Mouse (Mus musculus) midbrain, embryonic 11.5 days (tissue): ENCODE measurements around the gene Drd1. TPM values are rescaled to one million over a fixed set of nuclear protein-coding genes. Genes with fewer than 3 reads are reported as not detected.

Experiments
- ATAC-seq: fragments of 200-750 bp; cut with Nextera tagmentation; 2 replicates; pipeline ENCODE4 v1.8.0; 2017; ENCODE audit warnings: moderate TSS enrichment, moderate library complexity; ENCODE audit not compliant: low FRiP score
- DNase-seq: peaks from one replicate; pipeline ENCODE4 v3.0.0; 2015; ENCODE audit warnings: low spot score; ENCODE audit errors: missing footprints
- H3K27ac ChIP-seq: fragments of 300-500 bp; sonication (generic); 2 replicates; pipeline ENCODE4 v1.5.1; 2014; ENCODE audit warnings: low read depth, low read length
- H3K27me3 ChIP-seq: fragments of 300-500 bp; sonication (generic); 2 replicates; pipeline ENCODE4 v1.6.1; 2014; ENCODE audit warnings: mild to moderate bottlenecking, low read length, moderate library complexity, mixed read lengths; ENCODE audit not compliant: control insufficient read depth, insufficient read depth
- H3K36me3 ChIP-seq: fragments of 300-500 bp; sonication (generic); 2 replicates; pipeline ENCODE4 v1.6.1; 2014; ENCODE audit warnings: mild to moderate bottlenecking, low read length, moderate library complexity, mixed read lengths; ENCODE audit not compliant: control insufficient read depth, insufficient read depth
- H3K4me1 ChIP-seq: fragments of 300-500 bp; sonication (generic); 2 replicates; pipeline ENCODE4 v1.6.1; 2014; ENCODE audit warnings: low read length; ENCODE audit not compliant: control insufficient read depth, insufficient read depth
- H3K4me2 ChIP-seq: fragments of 300-500 bp; sonication (generic); 2 replicates; pipeline ENCODE4 v1.6.1; 2014; ENCODE audit warnings: mild to moderate bottlenecking, moderate library complexity
- H3K4me3 ChIP-seq: fragments of 300-500 bp; sonication (generic); 2 replicates; pipeline ENCODE4 v1.5.1; 2014; ENCODE audit warnings: low read depth, low read length
- H3K9ac ChIP-seq: fragments of 300-500 bp; sonication (generic); 2 replicates; pipeline ENCODE4 v1.6.1; 2014; ENCODE audit warnings: low read length
- H3K9me3 ChIP-seq: fragments of 300-500 bp; sonication (generic); 2 replicates; pipeline ENCODE4 v1.6.1; 2016; ENCODE audit warnings: low read length; ENCODE audit not compliant: control insufficient read depth
- WGBS: fragments of 180-500 bp; shearing (Covaris S2); extraction: QIAGEN DNeasy Blood & Tissue Kit; methylation state at CpG from one replicate; pipeline ENCODE4 v1.1.7; 2014; 5-methylcytosine and 5-hydroxymethylcytosine counted together
- polyA plus RNA-seq: library from polyadenylated mRNA; unstranded; fragments of >200 nt; fragmentation: Nextera tagmentation; extraction: Ambion mirVana; gene quantifications from 2 replicates; pipeline ENCODE4 v1.2.1, GENCODE M21; 2014

Gene Drd1
- 0.55 and 0.86 TPM in 2 replicates for polyA plus RNA-seq

DNA sequence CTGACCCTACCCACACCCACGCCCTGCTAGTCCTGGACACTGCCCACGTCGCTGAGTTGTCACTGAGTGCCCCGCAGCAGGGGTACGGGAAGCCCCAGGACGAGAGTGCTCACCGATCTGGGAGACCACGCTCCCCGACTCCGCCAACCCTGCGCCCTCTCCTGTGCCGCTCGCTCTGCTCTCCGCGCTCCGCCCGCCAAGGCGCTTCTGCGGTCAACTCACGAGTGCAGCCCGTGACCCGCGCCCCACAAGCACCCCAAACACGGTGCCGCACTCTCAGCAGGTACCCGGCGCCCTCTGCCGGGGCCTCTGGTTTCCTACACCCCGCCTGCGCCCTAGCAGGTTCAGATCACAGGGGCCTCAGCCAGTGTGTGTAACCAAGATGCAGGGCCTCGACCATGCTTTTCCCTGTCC, at the start of gene Drd1:
Gene Drd1 (minus strand): TSS at position 258 of the 414 bp plus-strand sequence.
- no peaks in the 10 kb centered on the region for H3K36me3 ChIP-seq
- no peaks in the 10 kb centered on the region for H3K9me3 ChIP-seq
- H3K4me2 ChIP-seq, result peak within 1 kb of the TSS; percentile 98
- H3K27ac ChIP-seq, result no peak within 1 kb of the TSS
- peak; percentile 79 for ATAC-seq
- H3K9ac ChIP-seq, result peak within 1 kb of the TSS; percentile 51
- peaks cover 7% of the 10 kb centered on the region for H3K4me1 ChIP-seq
- H3K27me3 ChIP-seq, result peaks cover 21% of the 10 kb centered on the region
- DNase-seq, result peak; percentile 98
- WGBS, result under 1% methylated on average over 31 of the region's 31 CpGs
- peak within 1 kb of the TSS; percentile 49 for H3K4me3 ChIP-seq

DNA sequence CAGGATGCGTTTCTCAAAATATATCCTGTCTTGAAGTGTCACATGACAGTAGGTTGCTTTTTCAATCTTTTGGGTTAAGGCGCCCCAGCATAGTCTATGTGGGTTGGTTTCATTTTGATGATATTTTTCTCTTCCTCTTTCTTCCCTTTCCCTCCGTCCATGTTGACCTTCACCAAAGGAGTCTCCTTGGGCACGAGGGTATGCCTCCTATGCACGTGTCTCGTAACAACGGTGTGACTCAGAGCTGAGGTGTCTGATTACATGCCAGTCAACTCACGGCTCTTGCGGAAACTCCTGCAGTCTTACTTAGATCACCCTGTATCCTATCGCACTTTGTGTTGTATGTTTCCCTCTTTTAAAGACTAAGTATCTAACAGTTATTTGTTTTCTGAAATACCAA, 48.4 kb upstream of the Drd1 start:
- peaks cover 4% of the 10 kb centered on the region; the same call in 1 of the 2 replicates for H3K4me1 ChIP-seq
- no peaks in the 10 kb centered on the region for H3K27me3 ChIP-seq
- DNase-seq (peak; percentile 47), ATAC-seq (no peak)
- peaks cover 2% of the 10 kb centered on the region; the same call in 1 of the 2 replicates for H3K36me3 ChIP-seq
- H3K27ac ChIP-seq, result no peak overlapping the region
- no peak overlapping the region for H3K9ac ChIP-seq
- no peak overlapping the region for H3K4me3 ChIP-seq
- no peak overlapping the region for H3K4me2 ChIP-seq
- 86% methylated on average over 10 of the region's 10 CpGs for WGBS
- no peaks in the 10 kb centered on the region for H3K9me3 ChIP-seq

DNA sequence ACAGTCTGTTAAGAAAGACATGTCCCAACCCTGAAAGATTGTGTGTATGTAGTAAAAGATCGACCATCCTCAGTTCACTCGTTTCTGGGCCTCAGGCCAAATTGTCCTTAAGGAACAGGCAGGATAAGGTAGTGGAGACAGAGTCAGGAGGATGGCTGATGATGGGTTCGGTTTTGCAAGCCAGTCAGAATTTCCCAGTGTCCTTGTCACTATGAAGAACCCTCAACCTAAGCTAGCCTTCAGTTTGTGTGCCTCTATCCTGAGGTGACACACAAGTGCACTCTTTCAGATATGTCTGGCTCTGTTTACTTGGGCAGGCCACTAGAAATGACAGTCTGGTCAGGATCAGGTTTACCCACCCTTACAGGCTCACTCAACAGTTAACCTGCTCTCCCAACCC, 47.8 kb upstream of the Drd1 start:
- no peak overlapping the region for H3K4me2 ChIP-seq
- H3K36me3 ChIP-seq, result peaks cover 2% of the 10 kb centered on the region; the same call in 1 of the 2 replicates
- H3K9ac ChIP-seq, result no peak overlapping the region
- no peak overlapping the region for H3K27ac ChIP-seq
- H3K4me3 ChIP-seq, result no peak overlapping the region
- no peaks in the 10 kb centered on the region for H3K27me3 ChIP-seq
- ATAC-seq (no peak), DNase-seq (peak; percentile 57)
- peaks cover 4% of the 10 kb centered on the region; the same call in 1 of the 2 replicates for H3K4me1 ChIP-seq
- H3K9me3 ChIP-seq, result no peaks in the 10 kb centered on the region
- 94% methylated on average over 3 of the region's 3 CpGs for WGBS

DNA sequence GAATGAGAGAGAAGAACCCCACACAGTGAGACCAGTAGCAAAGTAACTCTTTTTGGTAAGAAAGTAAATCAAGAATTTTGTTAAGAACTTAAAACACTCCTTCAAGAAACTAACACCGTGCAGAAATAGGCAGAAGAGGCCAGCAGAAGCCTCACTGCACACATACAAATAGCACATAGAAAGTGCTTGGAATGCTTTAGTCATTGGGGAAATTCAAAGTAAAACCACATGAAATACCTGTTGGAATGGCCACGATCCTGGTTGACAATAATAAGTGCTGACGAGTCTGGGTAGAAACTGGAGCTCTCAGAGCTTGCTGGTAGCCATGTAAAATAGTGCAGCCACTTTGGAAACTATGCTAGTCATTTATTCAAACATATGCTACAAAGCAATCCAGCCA, 46.6 kb upstream of the Drd1 start:
- 96% methylated on average over 3 of the region's 3 CpGs for WGBS
- Histone ChIP-seq H3K4me3 (no peak overlapping the region), H3K4me1 (peaks cover 4% of the 10 kb centered on the region; the same call in 1 of the 2 replicates), H3K36me3 (peaks cover 2% of the 10 kb centered on the region; the same call in 1 of the 2 replicates), H3K9me3 (no peaks in the 10 kb centered on the region), H3K27me3 (no peaks in the 10 kb centered on the region), H3K4me2 (no peak overlapping the region), H3K27ac (no peak overlapping the region), H3K9ac (no peak overlapping the region)
- DNase-seq (peak; percentile 4), ATAC-seq (no peak)

DNA sequence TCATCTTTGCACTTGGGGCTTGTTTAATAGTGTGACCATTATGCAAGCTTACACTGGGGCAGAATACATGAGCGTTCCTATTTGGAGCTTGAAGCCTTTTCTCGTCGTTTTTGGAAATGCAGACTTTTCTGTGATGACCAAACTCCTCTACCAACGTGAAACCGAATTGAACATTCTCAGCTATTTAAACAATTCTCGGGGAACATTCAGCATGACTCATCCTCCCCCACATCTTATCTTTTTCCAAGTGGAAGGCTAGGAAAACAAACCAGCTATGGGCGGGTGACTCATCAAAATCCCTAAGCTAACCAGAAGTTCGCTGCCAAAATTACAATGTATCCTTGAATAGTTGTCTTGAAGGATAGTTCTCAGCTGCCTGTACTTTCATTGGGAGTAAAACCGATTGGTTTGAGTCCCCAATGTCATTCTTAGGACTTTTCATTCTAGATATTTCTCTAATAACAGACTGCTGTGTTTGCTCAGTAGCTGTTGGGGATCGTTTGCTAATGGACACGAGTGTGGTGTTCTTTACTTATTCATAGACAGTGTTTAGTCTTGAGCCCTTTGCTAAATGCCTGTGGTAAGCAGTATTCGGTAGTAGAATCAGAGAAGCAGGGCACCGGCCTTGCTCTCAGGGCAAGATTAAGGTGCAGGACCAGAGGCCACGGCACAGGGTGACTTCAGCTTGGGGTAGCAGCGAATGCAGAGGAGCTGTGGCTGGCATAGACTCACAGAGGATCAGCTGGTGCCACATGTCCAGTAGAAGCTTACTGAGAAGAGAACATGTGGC, 45.7 kb upstream of the Drd1 start:
- WGBS, result 92% methylated on average over 15 of the region's 15 CpGs
- H3K36me3 ChIP-seq, result peaks cover 2% of the 10 kb centered on the region; the same call in 1 of the 2 replicates

DNA sequence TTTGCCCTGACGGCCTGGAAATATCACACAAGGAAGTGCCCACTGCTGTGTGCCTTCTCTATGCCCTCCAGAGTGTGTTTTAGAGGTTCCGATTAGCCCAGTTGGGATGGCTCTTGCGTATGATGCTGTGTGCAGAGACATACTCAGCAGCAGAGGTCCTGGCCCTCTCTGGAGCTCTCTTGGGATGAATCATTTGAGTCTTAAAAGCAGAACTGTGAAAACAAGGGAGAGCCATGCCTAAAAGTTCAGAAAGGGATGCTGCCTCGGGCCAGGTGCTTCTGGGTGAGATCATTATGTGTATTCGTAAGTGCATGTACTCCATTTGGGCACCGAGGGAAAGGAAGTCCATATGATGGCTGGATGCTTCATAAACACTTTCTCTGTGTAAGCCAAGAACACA, 42.3 kb upstream of the Drd1 start:
- peaks cover 8% of the 10 kb centered on the region for H3K36me3 ChIP-seq
- H3K27ac ChIP-seq, result no peak overlapping the region
- 91% methylated on average over 6 of the region's 6 CpGs for WGBS
- no peaks in the 10 kb centered on the region for H3K9me3 ChIP-seq
- H3K4me2 ChIP-seq, result no peak overlapping the region
- no peak overlapping the region for H3K4me3 ChIP-seq
- ATAC-seq (no peak), DNase-seq (no peak)
- H3K9ac ChIP-seq, result no peak overlapping the region
- H3K27me3 ChIP-seq, result no peaks in the 10 kb centered on the region
- H3K4me1 ChIP-seq, result peaks cover 4% of the 10 kb centered on the region; the same call in 1 of the 2 replicates

More for the DNA sequence above, 45.7 kb upstream of the Drd1 start:
- peak; percentile 47 for DNase-seq
- no peak overlapping the region for H3K9ac ChIP-seq
- H3K27me3 ChIP-seq, result no peaks in the 10 kb centered on the region
- no peaks in the 10 kb centered on the region for H3K9me3 ChIP-seq
- no peak overlapping the region for H3K27ac ChIP-seq
- no peak overlapping the region for H3K4me2 ChIP-seq
- no peak overlapping the region for H3K4me3 ChIP-seq
- no peak for ATAC-seq
- H3K4me1 ChIP-seq, result peaks cover 4% of the 10 kb centered on the region; the same call in 1 of the 2 replicates

DNA sequence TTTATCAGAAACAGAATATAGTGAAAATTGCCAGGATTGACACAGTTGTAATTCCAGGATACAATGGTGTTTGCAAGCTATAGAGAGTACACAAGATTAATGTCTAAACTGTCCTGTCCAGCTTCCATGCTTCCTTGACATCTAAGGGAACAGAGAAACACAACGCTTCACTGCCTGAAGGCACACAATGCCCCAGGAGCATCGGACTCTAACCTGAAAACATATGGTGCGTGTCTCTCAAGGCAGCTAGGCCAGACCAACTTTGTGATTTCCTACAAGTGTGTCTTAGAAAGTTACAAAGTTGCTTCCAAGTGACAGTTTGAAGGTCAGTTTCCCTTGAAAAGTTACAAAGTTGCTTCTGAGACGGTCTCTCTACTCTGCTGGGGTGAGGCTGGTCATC, 41.7 kb upstream of the Drd1 start:
- Histone ChIP-seq H3K36me3 (peaks cover 9% of the 10 kb centered on the region), H3K27me3 (no peaks in the 10 kb centered on the region), H3K4me3 (no peak overlapping the region), H3K4me1 (peaks cover 4% of the 10 kb centered on the region; the same call in 1 of the 2 replicates), H3K27ac (no peak overlapping the region), H3K4me2 (no peak overlapping the region), H3K9ac (no peak overlapping the region), H3K9me3 (no peaks in the 10 kb centered on the region)
- WGBS, result 98% methylated on average over 4 of the region's 4 CpGs
- no peak for ATAC-seq
- DNase-seq, result no peak

DNA sequence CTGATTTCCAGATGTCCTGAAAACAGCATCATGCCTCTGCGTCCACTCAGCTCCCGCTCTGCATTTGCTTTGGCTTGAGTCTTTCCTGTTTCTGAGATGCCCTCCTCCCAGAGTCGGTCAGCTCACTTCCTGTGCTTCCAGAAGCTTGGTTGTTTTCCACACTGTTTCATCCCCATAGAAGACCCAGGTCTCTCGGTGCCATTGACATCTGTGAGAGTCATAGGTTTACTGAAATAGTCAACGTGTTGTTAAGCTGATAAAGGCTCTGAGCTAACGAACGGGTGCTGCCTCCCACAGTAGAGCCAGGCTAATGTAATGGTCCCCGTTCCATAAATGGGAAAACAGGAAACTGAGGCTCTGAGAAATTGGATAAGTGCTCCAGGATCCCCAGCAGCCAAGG, 40.2 kb upstream of the Drd1 start:
- ATAC-seq (no peak), DNase-seq (no peak)
- peaks cover 4% of the 10 kb centered on the region; the same call in 1 of the 2 replicates for H3K4me1 ChIP-seq
- H3K27ac ChIP-seq, result no peak overlapping the region
- H3K36me3 ChIP-seq, result peaks cover 8% of the 10 kb centered on the region
- WGBS, result 95% methylated on average over 8 of the region's 8 CpGs
- no peaks in the 10 kb centered on the region for H3K27me3 ChIP-seq
- no peak overlapping the region for H3K9ac ChIP-seq
- no peak overlapping the region for H3K4me3 ChIP-seq
- H3K9me3 ChIP-seq, result no peaks in the 10 kb centered on the region
- H3K4me2 ChIP-seq, result no peak overlapping the region

DNA sequence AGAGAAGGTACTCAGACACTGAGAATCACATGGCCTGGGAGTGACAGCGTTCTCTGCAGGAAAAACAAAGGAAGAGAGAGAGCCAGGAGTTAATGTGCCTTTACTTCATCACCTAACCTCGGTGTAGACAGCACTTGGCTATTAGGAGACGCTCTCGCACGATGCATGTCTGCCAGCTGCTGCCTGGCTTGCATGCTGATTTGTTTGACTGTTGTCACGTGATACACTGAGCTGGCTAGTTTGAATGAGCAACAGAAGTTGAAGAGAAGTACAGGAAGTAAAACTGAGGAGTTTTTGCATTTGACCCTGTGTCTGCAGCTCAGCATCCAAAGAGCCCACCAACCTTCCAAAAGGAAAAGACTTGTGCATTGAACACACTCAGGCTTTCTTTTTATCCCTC, 39.5 kb upstream of the Drd1 start:
- no peaks in the 10 kb centered on the region for H3K9me3 ChIP-seq
- H3K36me3 ChIP-seq, result peaks cover 8% of the 10 kb centered on the region
- DNase-seq, result no peak
- H3K27ac ChIP-seq, result no peak overlapping the region
- no peak for ATAC-seq
- H3K9ac ChIP-seq, result no peak overlapping the region
- no peak overlapping the region for H3K4me2 ChIP-seq
- H3K4me1 ChIP-seq, result peaks cover 2% of the 10 kb centered on the region; the same call in 1 of the 2 replicates
- no peak overlapping the region for H3K4me3 ChIP-seq
- 89% methylated on average over 6 of the region's 6 CpGs for WGBS
- no peaks in the 10 kb centered on the region for H3K27me3 ChIP-seq
